Mouse (Mus musculus): ENCODE results near the gene Hs3st3a1.

The Hs3st3a1 gene

DNA sequence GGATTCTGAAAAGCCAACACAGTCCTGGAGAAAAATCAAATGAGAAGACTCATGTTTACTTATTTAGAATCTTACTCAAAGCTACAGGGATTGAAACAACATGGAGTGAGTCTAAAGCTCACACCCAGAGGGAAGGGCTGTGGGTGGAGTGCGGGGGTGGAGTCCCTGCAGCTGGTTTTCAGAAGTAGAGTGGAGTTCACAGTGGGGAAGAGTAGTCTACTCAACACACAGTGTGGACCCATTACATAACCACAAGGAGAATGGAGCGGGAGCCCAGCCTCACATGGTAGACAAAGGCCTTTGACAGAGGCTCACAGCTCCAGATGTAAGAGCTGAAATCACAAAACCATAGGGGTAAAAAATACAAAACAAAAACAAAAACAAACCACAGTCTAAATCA is 123.2 kb downstream of the Hs3st3a1 start:
- DNase-seq (ENCODE audit: low read depth, low spot score), result no peak

DNA sequence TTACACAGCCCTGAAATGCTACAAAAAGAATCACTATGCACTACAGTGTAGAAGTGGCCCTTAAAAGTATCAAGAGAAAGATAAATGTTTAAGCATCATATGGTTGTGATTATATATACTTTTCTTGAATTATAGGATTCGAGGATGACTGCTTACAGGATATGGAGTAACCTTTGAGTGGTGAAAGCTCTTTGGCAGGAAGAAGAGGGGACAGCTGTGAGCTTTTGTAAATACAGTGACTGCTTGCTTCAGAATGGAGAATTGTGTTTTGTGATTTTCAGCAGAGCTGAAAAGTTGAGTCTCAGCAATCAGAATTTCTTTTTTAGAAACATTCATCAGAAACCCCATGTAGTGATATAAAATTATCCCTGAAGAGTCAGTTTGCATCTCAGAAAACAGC is 124.3 kb downstream of the Hs3st3a1 start:
- DNase-seq (ENCODE audit: low read depth, low spot score), result no peak

DNA sequence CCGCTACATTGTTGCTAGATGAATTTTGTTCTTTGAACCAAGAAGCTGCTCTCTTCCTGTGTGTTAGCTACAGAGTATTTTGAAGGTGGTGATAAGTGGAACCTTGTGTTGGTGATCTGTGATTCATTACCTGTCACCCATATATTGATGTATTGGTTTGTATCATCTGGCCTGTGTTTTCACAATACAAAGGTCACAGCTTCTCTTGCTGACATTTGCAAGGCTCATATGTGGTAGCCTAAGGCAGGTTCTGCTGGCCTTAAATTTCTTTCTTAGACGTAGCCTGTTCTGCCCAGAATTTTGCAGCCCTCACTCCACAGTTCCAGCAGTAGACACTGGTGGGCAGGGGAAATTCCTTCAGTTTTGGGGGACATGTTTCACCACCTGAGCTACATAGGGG is 125.3 kb downstream of the Hs3st3a1 start:
- DNase-seq (ENCODE audit: low read depth, low spot score), result no peak

DNA sequence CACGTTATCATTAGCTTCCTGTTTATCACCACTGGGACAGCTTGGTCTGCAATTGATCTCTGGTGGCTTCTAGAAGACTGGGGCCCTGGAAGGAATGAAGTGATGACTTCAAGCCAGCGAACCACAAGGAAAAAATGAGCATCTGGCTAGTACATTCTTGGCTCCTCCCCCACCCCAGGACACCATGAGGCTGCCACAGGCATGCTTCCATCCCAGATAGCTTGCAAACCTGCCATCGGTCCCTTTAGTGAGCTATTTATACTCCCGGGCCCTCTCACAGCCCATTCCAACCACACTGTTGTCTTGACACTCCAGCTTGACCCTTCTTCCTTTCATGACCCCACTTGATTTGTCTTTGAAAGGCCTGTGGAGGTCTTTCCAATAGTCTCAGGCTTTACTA is 127.6 kb downstream of the Hs3st3a1 start:
- DNase-seq (ENCODE audit: low read depth, low spot score), result no peak

Data from telencephalon, adult 2 months (tissue).